Mouse (Mus musculus) CH12.LX (cell line): ENCODE results near the gene Borcs6. TPM values are rescaled to one million over a fixed set of nuclear protein-coding genes. Genes with fewer than 3 reads are reported as not detected.

Source experiments
- DNase-seq: peaks from one replicate; pipeline ENCODE4 v3.0.0-alpha.2; 2013; ENCODE audit errors: extremely low read depth
- H3K27ac ChIP-seq: 2 replicates; pipeline ENCODE4 v1.5.1; 2012; ENCODE audit warnings: low read depth, mild to moderate bottlenecking, control low read depth, moderate library complexity; ENCODE audit not compliant: insufficient read depth
- H3K27me3 ChIP-seq: replicated peaks from 2 replicates; pipeline ENCODE3; 2012; ENCODE audit warnings: inconsistent platforms
- H3K36me3 ChIP-seq, 2 experiments: replicated peaks in 1 of 2; 2 replicates each; pipeline versions ENCODE3 to v1.6.1; 2012; ENCODE audit warnings: inconsistent platforms in 1 of 2, low read length in 1 of 2, mild to moderate bottlenecking in 1 of 2, mixed read lengths in 1 of 2, moderate library complexity in 1 of 2; ENCODE audit not compliant: control insufficient read depth in 1 of 2, insufficient read depth in 1 of 2
- H3K4me1 ChIP-seq, 2 experiments: 2 replicates each; pipeline ENCODE4 v1.6.1; 2012; ENCODE audit warnings: inconsistent platforms in 1 of 2, moderate library complexity in 1 of 2; ENCODE audit not compliant: insufficient read depth in 2 of 2, control insufficient read depth in 1 of 2
- H3K4me2 ChIP-seq: 2 replicates; pipeline ENCODE4 v1.6.1; 2012; ENCODE audit warnings: low read depth, mild to moderate bottlenecking, control low read depth; ENCODE audit not compliant: poor library complexity, insufficient read depth, severe bottlenecking
- H3K4me3 ChIP-seq, 3 experiments: fragments of 150-350 bp in 1 of 3; sonication (generic) in 1 of 3; replicated peaks in 1 of 3; 2 replicates each; pipeline versions ENCODE3 to v1.5.1; 2011 to 2012; ENCODE audit warnings: low read depth in 2 of 3, low read length in 2 of 3, mild to moderate bottlenecking in 2 of 3, moderate library complexity in 2 of 3, control low read depth in 1 of 3, improper control_type of control experiment in 1 of 3, inconsistent platforms in 1 of 3, mixed read lengths in 1 of 3; ENCODE audit not compliant: poor library complexity in 1 of 3
- H3K79me2 ChIP-seq: replicated peaks from 2 replicates; pipeline ENCODE4 v1.6.1; 2012; ENCODE audit warnings: mild to moderate bottlenecking, moderate library complexity; ENCODE audit not compliant: control insufficient read depth, poor library complexity, insufficient read depth, severe bottlenecking; ENCODE audit errors: extremely low read depth
- H3K9ac ChIP-seq: 2 replicates; pipeline ENCODE4 v1.6.1; 2012; ENCODE audit warnings: low read depth, mild to moderate bottlenecking, control low read depth, moderate library complexity; ENCODE audit not compliant: insufficient read depth
- H3K9me3 ChIP-seq: replicated peaks from 2 replicates; pipeline ENCODE3; 2012; ENCODE audit warnings: low read length, inconsistent platforms, mixed read lengths
- BHLHE40 ChIP-seq: IDR thresholded peaks from 2 replicates; pipeline ENCODE4 v1.6.1; 2011; ENCODE audit warnings: mild to moderate bottlenecking, low read depth, low read length, improper control_type of control experiment
- CHD1 ChIP-seq: IDR thresholded peaks from 2 replicates; pipeline ENCODE4 v1.6.1; 2012; ENCODE audit warnings: low read depth, low read length, improper control_type of control experiment, inconsistent platforms
- E2F4 ChIP-seq: IDR thresholded peaks from 2 replicates; pipeline ENCODE4 v1.6.1; 2011; ENCODE audit warnings: low read depth, low read length, improper control_type of control experiment; ENCODE audit not compliant: insufficient replicate concordance
- ELF1 ChIP-seq: IDR thresholded peaks from 2 replicates; pipeline ENCODE4 v1.6.1; 2014; ENCODE audit warnings: low read depth, mild to moderate bottlenecking, inconsistent platforms, low read length, improper control_type of control experiment
- EP300 ChIP-seq: IDR thresholded peaks from 2 replicates; pipeline ENCODE4 v1.6.1; 2011; ENCODE audit warnings: low read length, improper control_type of control experiment
- ETS1 ChIP-seq: conservative IDR thresholded peaks from 2 replicates; pipeline ENCODE4 v1.6.1; 2012; ENCODE audit warnings: low read depth, mild to moderate bottlenecking, inconsistent platforms, low read length, improper control_type of control experiment, moderate library complexity
- GABPA ChIP-seq: IDR thresholded peaks from 2 replicates; pipeline ENCODE4 v1.6.1; 2012; ENCODE audit warnings: low read depth, low read length, improper control_type of control experiment, inconsistent platforms; ENCODE audit not compliant: insufficient replicate concordance
- IRF4 ChIP-seq: IDR thresholded peaks from 2 replicates; pipeline ENCODE4 v1.6.1; 2014; ENCODE audit warnings: low read depth, mild to moderate bottlenecking, inconsistent platforms, low read length, improper control_type of control experiment
- JUND ChIP-seq: conservative IDR thresholded peaks from 2 replicates; pipeline ENCODE4 v1.6.1; 2011; ENCODE audit warnings: low read depth, low read length, improper control_type of control experiment
- KAT2A ChIP-seq: IDR thresholded peaks from 2 replicates; pipeline ENCODE4 v1.6.1; 2012; ENCODE audit warnings: low read length, improper control_type of control experiment, inconsistent platforms; ENCODE audit not compliant: insufficient replicate concordance
- MAZ ChIP-seq: IDR thresholded peaks from 2 replicates; pipeline ENCODE4 v1.6.1; 2012; ENCODE audit warnings: low read depth, mild to moderate bottlenecking, inconsistent platforms, low read length, improper control_type of control experiment, moderate library complexity
- MEF2A ChIP-seq: IDR thresholded peaks from 2 replicates; pipeline ENCODE4 v1.6.1; 2014; ENCODE audit warnings: low read depth, mild to moderate bottlenecking, inconsistent platforms, low read length, improper control_type of control experiment, borderline replicate concordance
- MXI1 ChIP-seq: IDR thresholded peaks from 2 replicates; pipeline ENCODE4 v1.6.1; 2011; ENCODE audit warnings: mild to moderate bottlenecking, low read depth, low read length, improper control_type of control experiment
- NELFE ChIP-seq: IDR thresholded peaks from 2 replicates; pipeline ENCODE4 v1.6.1; 2011; ENCODE audit warnings: low read depth, low read length, improper control_type of control experiment
- POLR2A ChIP-seq: IDR thresholded peaks from 2 replicates; pipeline ENCODE4 v1.6.1; 2011; ENCODE audit warnings: low read depth, mild to moderate bottlenecking, improper control_type of control experiment, low read length
- SIN3A ChIP-seq: IDR thresholded peaks from 2 replicates; pipeline ENCODE4 v1.6.1; 2012; ENCODE audit warnings: low read length, improper control_type of control experiment, inconsistent platforms
- SMC3 ChIP-seq: IDR thresholded peaks from 2 replicates; pipeline ENCODE4 v1.6.1; 2011; ENCODE audit warnings: low read depth, low read length, improper control_type of control experiment
- TBP ChIP-seq: conservative IDR thresholded peaks from 2 replicates; pipeline ENCODE4 v1.6.1; 2011; ENCODE audit warnings: low read depth, low read length, improper control_type of control experiment
- USF2 ChIP-seq: conservative IDR thresholded peaks from 2 replicates; pipeline ENCODE4 v1.6.1; 2011; ENCODE audit warnings: low read depth, low read length, improper control_type of control experiment
- ZMIZ1 ChIP-seq: IDR thresholded peaks from 2 replicates; pipeline ENCODE4 v1.6.1; 2012; ENCODE audit warnings: low read depth, mild to moderate bottlenecking, inconsistent platforms, low read length, improper control_type of control experiment
- dilution Hi-C: fragments of 300-500 bp; cut with MboI; formaldehyde crosslinking; loops from 2 replicates; pipeline ENCODE4 v1.14.3; 2020; ENCODE audit warnings: low sequenced_read_pairs; ENCODE audit not compliant: extremely low pct_unique_long_range_greater_than_20kb, extremely low pct_ligation_motif_present
- in situ Hi-C: fragments of 300-500 bp; cut with MboI; formaldehyde crosslinking; loops from 3 replicates; pipeline ENCODE4 v1.14.3; 2019; ENCODE audit warnings: low sequenced_read_pairs, low pct_ligation_motif_present, low pct_unique_long_range_greater_than_20kb, mixed read lengths
- polyA plus RNA-seq: library from polyadenylated mRNA; unstranded; fragments of >175 nt; gene quantifications from 2 replicates; pipeline ENCODE4 v1.2.1, GENCODE M21; 2012; ENCODE audit warnings: low read depth; ENCODE audit not compliant: insufficient read length
- total RNA-seq, 2 experiments: library from RNA; depleted of rRNA; stranded (reverse); fragments of 300-350 nt in 1 of 2; fragments of >200 nt in 1 of 2; gene quantifications; 2 replicates each; pipeline ENCODE4 v1.2.3; 2012 to 2014

Gene Borcs6
- total and polyA plus RNA-seq, 3 experiments = 5.4 to 11.1 (median 7.3) TPM

DNA sequence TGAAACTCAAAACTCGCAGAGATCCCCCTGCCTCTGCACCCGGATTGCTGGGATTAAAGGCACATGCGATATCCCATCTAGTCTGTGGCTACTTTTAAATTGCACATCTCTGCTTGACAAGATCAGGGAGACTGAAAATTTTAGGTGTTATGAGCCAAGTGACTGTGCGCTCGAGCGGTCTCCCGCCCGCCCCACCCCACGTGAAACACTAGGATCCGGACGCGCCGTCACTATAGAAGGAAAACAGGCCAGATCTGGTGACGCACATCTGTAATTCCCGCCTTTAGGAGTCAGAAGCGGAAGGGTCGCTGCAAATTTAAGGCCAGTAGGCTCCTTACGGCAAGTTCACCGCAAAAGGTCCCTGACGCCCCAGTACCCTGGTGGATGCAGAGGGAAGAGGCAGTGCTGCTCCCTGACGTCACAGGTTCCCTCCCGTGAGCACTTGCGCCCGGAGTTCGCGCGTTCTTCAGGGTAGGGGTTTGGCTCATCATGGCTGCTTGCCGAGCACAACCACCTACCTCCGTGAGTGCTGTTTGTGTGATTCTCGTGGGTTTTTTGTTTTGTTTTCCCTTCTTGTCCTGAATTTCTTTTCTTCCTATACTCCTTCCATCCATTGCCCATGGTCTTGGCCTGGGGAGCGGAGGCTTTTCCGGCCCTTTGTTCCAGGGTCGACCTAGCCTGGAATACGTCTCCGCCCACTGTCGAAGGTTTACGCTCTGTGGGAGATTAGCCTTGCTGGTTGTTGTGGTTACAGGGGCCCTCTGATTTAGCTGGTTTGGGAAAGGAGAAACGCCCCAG lies 43.7 kb upstream of the Borcs6 start, which contains the start of gene Ctc1 (continued):
- TF ChIP-seq SMC3 (no peak), JUND (peak; percentile 49; the same call in 1 of the 2 replicates), KAT2A (peak; percentile 80), SIN3A (peak; percentile 90), CHD1 (peak; percentile 35; the same call in 1 of the 2 replicates), ZMIZ1 (peak; percentile 94), MAZ (peak; percentile 81; the same call in 1 of the 2 replicates), IRF4 (peak; percentile 40), USF2 (no peak), E2F4 (peak; percentile 99), ETS1 (peak; percentile 61), MEF2A (peak; percentile 77), ELF1 (peak; percentile 69; the same call in 1 of the 2 replicates)

DNA sequence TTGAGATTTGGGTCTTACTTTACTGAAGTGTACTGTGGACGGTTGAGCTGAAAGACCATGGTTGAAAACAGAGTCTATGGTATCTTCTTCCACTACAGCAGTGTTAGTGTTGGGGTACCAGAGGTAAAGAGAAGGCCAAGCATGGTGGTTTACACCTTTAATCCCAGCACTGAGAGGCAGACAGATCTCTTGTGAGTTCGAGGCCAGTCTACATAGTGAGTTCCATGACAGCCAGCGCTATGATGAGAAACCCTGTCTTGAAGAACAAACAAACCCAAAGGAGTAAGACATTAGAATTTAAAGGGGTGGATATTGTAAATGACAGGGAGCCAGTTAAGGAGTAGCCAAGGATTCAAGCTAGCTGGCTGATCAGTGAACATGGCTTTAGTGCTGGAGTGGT lies 42.8 kb upstream of the Borcs6 start:
- peaks cover 8 to 20% of the 10 kb centered on the region in 2 experiments for H3K36me3 ChIP-seq
- H3K4me2 ChIP-seq = peak overlapping the region; percentile 69
- in situ Hi-C loops = no loop called here
- H3K4me1 ChIP-seq = peaks cover 5 to 28% of the 10 kb centered on the region in 2 experiments; a peak in 3 of 4 replicates
- H3K79me2 ChIP-seq = peaks cover 18% of the 10 kb centered on the region
- peak overlapping the region; percentile 49 for H3K27ac ChIP-seq
- peak; percentile 52 for DNase-seq
- TF ChIP-seq KAT2A (no peak), ELF1 (no peak), NELFE (no peak), BHLHE40 (no peak), POLR2A (no peak), ZMIZ1 (no peak), MAZ (no peak), CHD1 (0 out of 2 replicates have a peak, but pooled peaks have one; percentile 13), MXI1 (no peak), EP300 (no peak), GABPA (no peak), TBP (0 out of 2 replicates have a peak, but pooled peaks have one; percentile 30)
- peak overlapping the region; percentile 97 for H3K9ac ChIP-seq
- no peaks in the 10 kb centered on the region for H3K9me3 ChIP-seq
- H3K4me3 ChIP-seq = peak overlapping the region; percentile 66 to 80 (median 70)
- H3K27me3 ChIP-seq = no peaks in the 10 kb centered on the region
- dilution Hi-C loops = no loop called here
